Mouse (Mus musculus): ENCODE results near the gene Blcap.

The Blcap gene

DNA sequence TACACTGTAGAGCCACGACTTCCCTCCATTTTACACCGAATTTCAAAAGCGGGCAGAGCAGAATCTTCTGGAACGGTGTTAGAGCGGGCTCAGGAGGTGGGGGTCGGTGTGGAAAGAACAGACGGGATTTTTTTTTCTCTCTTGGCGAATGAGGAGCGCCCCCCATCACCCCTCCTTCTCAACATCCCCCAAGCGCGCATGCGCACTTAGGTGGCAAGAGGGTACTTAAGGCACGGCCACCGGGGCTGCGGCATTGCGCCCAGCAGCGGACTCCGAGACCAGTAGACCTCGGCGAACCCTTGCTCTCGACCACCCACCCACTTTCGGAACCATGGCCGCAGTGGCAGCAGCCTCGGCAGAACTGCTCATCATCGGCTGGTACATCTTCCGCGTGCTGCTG lies 11.2 kb downstream of the Blcap start, which contains the start of gene Nnat:
Gene Nnat (plus strand): TSS at position 221 of the 400 bp plus-strand sequence.
- in situ Hi-C loops (cut with MboI, MseI), result no loop called here

GRCm38 (mm10) chr2:157559440-157559839 lies 11.6 kb downstream of the Blcap start:
- in situ Hi-C loops (cut with MboI, MseI), result no loop called here

DNA sequence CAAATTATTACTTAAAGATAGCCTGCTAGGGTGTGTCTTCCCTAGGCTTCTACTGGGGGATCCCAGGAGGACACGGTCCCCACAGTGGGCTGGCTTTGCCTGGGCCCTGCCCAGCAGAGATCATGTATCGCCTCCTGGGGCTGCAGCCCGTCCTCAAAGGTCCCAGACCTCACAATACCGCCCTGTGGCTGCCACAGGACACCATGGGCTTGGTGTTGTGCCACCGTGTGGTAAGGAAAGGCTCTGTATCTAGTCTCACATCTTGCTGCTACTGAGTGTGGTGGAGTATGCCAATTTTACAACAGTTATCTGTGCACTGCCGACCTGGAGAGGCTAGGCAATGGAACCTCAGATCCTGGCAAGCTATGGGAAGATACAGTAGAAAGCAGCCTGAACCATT lies 12.6 kb downstream of the Blcap start:
- in situ Hi-C loops (cut with MboI, MseI), result no loop called here

DNA sequence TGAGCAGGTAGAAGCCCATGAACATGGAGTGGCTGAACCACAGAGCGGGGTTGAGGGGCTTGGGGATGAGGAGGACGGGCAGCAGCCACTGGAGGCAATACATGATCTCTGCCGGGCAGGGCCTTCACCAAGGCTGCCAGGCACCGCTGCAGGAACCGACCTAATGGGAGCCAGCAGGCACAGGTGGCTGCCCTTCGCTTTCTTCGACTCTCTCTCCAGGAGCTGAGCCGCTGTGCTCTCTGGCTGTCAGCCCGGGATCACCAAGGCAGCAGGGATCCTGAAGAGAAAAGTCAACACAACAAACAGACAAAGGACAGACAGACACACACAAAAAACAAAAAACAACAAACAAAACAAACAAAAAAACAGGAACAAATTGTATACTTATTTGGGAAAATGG lies 13.0 kb downstream of the Blcap start:
- in situ Hi-C loops (cut with MboI, MseI), result no loop called here

GRCm38 (mm10) chr2:157556074-157556698 lies 14.9 kb downstream of the Blcap start:
- in situ Hi-C loops (cut with MboI, MseI), result no loop called here

DNA sequence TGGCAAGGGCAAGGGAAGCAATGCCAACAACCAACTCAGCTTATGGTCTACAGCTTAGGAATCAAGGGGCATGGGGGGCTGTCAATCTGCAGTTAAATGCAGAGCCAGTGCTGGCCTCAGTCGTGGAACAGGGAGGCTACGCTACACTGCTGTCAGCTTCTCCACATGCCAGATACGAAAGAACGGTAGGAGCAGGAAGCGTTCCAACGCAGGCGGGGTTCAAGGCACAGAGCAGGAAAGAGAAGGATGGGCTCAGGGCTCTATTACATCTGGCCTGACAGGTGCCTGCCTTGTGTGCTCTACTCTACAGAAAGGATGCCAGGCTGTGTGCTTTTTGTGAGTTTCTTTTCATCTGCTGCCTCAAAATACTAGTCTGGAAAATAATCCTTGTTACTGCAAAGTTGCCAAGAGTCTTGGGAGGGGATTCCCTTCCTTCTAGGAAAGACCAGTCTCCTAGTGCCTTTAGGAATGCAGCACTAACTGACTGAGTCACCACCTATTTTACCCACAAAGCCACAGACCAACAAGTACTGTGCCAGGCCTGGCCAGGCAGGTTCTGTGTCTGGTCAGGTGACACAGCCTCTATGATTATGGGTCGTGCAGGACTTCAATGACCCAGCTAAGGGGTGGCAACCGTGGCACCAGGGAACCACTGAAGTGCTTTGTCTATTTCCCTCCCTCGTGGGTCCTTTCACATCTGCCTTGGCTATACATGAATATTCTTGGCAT lies 18.8 kb downstream of the Blcap start:
- in situ Hi-C loops (cut with MboI, MseI), result no loop called here

DNA sequence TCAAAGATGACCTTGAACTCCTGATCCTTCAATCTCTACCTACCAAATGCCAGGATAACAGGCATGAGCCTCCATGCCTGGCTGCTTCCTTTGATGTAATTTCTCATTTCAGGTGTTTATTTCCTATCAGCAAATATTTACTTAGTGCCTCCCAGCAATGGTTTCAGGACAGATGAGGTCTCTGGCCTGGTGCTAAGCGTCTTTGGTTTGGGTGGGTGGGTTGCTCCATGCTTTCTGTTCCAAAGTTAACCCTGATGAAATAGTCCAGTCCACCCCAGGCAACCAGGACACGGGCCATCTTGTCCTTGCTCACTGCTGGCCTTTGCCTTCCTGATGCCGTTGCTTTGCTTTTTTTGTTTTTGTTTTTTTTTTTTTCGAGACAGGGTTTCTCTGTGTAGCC lies 20.8 kb downstream of the Blcap start:
- in situ Hi-C loops (cut with MboI, MseI), result no loop called here

- in situ Hi-C loops (cut with MboI, MseI), result no loop called here
Measured at GRCm38 (mm10) chr2:157546686-157547085, 24.4 kb downstream of the Blcap start.

GRCm38 (mm10) chr2:157544333-157544888 lies 26.7 kb downstream of the Blcap start:
- in situ Hi-C loops (cut with MboI, MseI), result no loop called here

DNA sequence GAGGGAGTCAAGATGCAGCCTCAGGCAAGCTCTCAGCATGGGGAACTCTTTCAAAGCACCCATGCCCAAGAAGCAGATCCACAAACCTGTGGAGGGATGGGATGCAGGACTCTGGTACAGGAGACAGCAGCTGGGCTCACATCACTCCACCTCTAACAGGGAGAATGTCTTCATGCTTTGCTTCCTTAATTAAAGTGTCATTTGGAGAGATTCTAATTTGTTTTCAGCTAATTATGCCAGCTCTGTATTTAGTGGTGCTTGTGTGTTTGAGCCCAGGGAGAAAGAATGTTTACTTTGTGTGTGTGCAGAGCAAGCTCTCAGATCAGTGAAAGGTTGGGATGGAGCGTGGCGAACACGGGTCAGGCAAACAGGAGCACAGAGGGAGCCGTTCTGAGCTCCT lies 28.7 kb downstream of the Blcap start:
- in situ Hi-C loops (cut with MboI, MseI), result no loop called here

DNA sequence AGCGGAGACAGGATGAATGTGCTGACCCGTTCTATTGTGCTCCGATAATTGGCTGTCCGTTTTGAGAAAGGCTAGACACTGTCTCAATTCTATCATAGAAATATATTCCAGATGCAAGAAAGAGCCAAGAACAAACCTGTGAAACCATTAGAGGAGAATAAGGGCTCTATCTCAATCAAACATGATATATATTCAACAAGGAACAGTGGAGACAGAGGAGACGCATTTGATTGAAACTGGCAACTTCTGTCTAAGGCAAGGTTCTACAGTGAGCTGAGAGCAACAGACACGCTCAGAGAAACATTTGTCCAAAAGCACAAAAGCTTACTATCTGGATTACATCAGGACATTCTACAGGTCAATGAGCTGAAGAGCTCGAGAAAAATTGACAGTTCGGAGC lies 29.4 kb downstream of the Blcap start:
- in situ Hi-C loops (cut with MboI, MseI), result no loop called here

DNA sequence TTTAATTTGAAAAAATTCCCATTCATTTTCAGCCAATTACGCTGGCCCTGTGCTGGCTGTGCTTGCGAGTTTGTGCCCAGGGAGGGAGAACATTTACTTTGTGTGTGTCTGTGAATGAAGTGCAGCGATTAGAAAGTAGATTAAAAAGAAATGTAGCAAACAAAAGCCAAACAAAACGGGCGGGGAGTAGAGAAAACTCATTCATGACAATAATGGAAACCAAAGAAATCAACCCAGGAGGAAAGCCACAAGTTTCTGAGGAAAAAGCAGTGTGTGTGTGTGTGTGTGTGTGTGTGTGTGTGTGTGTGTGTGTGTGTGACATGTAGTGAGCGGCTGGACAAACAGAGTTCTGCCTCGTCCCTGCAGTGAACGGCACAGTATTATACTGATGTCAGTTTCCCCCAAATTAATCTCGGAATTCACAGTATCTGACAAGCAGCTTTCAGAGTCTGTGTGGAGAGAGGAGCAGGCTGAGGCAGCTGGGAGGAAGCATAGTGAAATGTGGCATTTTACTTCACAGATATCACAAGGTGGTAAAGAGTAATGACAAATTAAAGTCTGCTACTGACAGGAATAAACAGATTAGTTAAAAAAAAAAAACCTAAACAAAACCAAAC lies 30.0 kb downstream of the Blcap start:
- in situ Hi-C loops (cut with MboI, MseI), result no loop called here

DNA sequence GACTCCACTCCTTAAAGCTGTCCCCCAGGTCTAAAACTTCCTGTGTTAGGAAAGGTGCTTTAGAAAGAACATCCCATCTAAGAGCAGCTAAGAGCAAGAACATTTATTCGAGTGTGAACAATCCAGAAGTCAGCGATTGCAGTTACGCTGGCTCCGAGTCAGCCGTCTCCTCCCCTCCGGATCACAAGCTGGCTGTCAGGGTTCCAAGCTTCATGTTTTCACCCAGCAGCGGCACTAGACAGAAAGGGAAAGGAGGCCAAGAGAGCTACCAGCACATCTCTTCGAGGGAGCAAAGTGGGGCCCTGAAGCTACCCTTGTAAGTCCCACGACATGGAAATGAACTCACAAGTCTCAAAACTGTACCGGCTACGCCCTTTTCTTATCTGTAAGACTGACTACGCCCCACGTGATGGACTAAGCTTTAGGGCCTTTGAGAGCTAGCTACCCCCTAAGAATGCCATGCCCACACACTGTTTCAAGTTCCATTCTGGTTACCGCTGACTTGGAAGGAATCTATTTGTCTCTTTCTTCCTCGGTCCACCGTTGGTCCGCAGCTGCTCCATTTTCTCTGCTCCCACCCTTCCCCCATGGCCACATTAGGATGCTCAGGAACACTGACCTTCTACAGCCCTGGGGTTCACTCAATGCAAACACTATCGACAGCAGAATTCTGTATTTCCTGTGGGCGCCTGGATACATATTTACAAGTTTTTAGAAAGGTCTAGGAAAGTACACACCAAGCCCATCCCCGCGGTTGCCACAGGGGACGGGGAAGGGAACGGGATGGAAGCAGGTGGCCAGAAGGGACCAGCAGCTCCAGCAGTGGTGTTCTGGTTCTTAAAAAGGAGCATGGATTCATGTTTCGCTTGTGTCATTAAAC lies 30.8 kb downstream of the Blcap start:
- in situ Hi-C loops (cut with MboI, MseI), result no loop called here

DNA sequence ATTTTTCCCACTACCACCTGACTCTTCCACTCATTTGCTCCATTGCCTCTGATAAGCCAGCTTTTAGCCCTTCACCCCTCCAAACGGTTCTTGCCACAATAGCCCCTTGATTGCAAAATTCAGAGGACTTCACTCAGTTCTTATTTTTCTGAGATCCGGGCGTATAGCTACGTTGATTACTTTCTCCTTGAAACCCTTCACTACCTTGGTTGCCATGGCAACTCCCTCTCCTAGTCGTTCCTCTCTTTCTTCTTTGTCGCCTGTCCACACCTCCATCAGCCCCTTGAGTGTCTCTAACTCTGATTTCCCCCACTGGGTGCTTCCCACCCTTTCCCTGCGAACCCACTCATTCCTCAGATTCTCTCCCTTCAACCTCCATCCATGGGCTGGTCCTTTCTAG lies 34.0 kb downstream of the Blcap start:
- in situ Hi-C loops (cut with MboI, MseI), result no loop called here

- in situ Hi-C loops (cut with MboI, MseI), result no loop called here
Measured at GRCm38 (mm10) chr2:157536476-157537081, 34.5 kb downstream of the Blcap start.

DNA sequence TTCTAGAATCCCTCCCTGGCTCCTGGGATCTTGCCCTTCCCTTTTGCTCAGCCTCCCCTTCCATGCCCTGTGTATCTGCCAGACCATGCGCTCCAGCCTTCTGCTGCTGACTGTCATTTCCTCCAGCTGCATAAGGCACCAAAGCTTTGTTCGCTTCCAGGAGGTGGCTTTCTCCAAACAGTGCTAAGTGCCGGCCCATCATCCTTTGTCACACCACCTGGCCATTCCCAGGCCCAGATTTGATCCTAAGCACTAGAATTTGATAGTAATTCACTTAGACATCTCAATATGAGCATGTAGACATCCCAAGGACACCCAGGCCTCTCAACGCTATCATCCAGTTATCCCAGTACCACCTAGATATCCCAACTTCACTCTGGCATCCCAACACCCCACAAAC lies 36.9 kb downstream of the Blcap start:
- in situ Hi-C loops (cut with MboI, MseI), result no loop called here

GRCm38 (mm10) chr2:157531681-157532426 lies 39.2 kb downstream of the Blcap start:
- in situ Hi-C loops (cut with MboI, MseI), result no loop called here

GRCm38 (mm10) chr2:157530056-157530955 lies 40.8 kb downstream of the Blcap start:
- in situ Hi-C loops (cut with MboI, MseI), result no loop called here

DNA sequence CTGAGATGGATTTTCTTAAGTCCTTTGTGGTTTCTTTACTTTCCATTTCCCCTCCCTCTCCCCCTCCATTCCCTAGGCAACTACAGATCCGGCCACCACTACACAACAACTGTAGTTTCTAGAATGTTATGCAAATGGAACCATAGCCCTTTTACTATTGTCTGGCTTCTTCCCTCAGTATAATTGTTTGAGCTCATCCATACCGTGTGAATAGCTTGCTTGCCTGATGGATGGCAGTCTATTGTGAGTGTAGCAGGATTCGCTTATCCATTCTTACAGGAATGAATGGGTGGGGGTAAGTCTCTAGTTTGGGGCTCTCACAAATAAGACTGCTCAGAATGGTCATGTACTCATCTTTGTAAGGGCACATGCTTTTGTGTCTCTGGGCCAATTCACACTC lies 48.5 kb downstream of the Blcap start:
- in situ Hi-C loops (cut with MboI, MseI), result no loop called here

DNA sequence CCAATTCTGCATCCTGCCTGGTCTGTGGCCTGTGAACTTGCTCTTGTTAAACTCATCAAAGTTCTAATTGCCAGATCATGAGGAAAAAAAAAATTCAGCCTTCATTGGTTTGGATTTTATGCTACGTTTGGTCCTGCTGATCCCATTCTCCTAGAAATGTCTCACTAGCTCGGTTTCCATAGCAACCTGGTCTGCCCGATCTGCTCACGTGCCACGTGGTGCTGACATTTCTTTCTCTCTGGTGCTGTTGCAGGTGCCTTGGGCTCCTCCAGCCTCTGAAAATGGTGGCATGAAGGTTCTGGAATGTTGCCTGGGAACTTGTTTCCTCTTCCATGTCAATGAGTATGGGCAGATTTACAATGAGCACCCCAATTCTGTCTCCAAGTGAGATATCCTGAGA lies 50.6 kb downstream of the Blcap start:
- in situ Hi-C loops (cut with MboI, MseI), result no loop called here

Measured in regulatory T cell (primary cell).